Mouse (Mus musculus) G1E (cell line): ENCODE results near the gene Ppm1h.

Experiments used
- CTCF ChIP-seq: IDR thresholded peaks from 2 replicates; pipeline ENCODE4 v1.5.1; 2012; ENCODE audit warnings: low read depth, low read length, inconsistent platforms, mixed read lengths
- GATA2 ChIP-seq: IDR thresholded peaks from 2 replicates; pipeline ENCODE4 v1.6.1; 2012; ENCODE audit warnings: low read depth, low read length, inconsistent platforms, borderline replicate concordance

GRCm38 (mm10) chr10:122743361-122743760, 64.8 kb downstream of the Ppm1h start:
- TF ChIP-seq CTCF (no peak), GATA2 (no peak)
